Mouse (Mus musculus): ENCODE results near the gene Slc39a11. TPM values are rescaled to one million over a fixed set of nuclear protein-coding genes. Genes with fewer than 3 reads are reported as not detected.

The Slc39a11 gene
- polyA plus RNA-seq, 1 experiment from 2014 or later = 26.2 TPM

DNA sequence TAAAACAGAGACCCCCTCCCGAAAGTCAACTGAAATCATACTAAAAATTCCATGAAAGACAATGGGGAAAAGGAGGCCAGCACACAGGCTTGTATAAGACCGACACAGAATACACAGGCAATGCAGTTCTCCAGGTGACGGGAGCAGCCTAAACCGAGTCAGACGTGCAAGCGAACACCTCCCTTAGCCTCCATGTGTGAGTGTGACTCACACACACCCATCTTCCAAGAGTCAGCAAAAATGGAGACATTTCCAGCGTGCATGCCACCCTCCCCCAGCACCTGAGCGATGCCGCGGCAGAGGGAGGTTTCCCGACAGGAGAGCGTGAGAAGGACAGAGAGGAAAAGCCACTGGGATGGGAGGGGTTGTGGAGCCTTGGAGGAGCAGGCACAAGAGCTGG lies 258.2 kb downstream of the Slc39a11 start:
- H3K36me3 ChIP-seq (ENCODE audit: control insufficient read depth, insufficient read depth, low read length) = no peaks in the 10 kb centered on the region
- ATAC-seq (ENCODE audit: low read depth) = no peak
- H3K4me2 ChIP-seq (ENCODE audit: low read depth, low read length) = no peak overlapping the region
- H3K27ac ChIP-seq (ENCODE audit: low read length) = no peak overlapping the region
- 91% methylated on average over 12 of the region's 12 CpGs for WGBS
- no peaks in the 10 kb centered on the region for H3K4me1 ChIP-seq (replicated peaks; ENCODE audit: control insufficient read depth, insufficient read depth, low read length)
- no peak overlapping the region for H3K4me3 ChIP-seq (ENCODE audit: low read length)
- no peak overlapping the region for H3K9ac ChIP-seq (ENCODE audit: low read length)
- no peaks in the 10 kb centered on the region for H3K9me3 ChIP-seq (ENCODE audit: control insufficient read depth, low read length)
- no peaks in the 10 kb centered on the region for H3K27me3 ChIP-seq (ENCODE audit: control insufficient read depth, insufficient read depth, low read depth, low read length)

GRCm38 (mm10) chr11:113389637-113390036 lies 260.2 kb downstream of the Slc39a11 start:
- Histone ChIP-seq H3K27ac (ENCODE audit: low read length) (no peak overlapping the region), H3K9ac (ENCODE audit: low read length) (no peak overlapping the region), H3K4me3 (ENCODE audit: low read length) (no peak overlapping the region), H3K9me3 (ENCODE audit: control insufficient read depth, low read length) (no peaks in the 10 kb centered on the region), H3K27me3 (ENCODE audit: control insufficient read depth, insufficient read depth, low read depth, low read length) (no peaks in the 10 kb centered on the region), H3K4me1 (replicated peaks; ENCODE audit: control insufficient read depth, insufficient read depth, low read length) (no peaks in the 10 kb centered on the region), H3K4me2 (ENCODE audit: low read depth, low read length) (no peak overlapping the region), H3K36me3 (ENCODE audit: control insufficient read depth, insufficient read depth, low read length) (no peaks in the 10 kb centered on the region)
- ATAC-seq (ENCODE audit: low read depth) = 0 out of 2 replicates have a peak, but pooled peaks have one; percentile 51
- 34% methylated on average over 6 of the region's 6 CpGs for WGBS

DNA sequence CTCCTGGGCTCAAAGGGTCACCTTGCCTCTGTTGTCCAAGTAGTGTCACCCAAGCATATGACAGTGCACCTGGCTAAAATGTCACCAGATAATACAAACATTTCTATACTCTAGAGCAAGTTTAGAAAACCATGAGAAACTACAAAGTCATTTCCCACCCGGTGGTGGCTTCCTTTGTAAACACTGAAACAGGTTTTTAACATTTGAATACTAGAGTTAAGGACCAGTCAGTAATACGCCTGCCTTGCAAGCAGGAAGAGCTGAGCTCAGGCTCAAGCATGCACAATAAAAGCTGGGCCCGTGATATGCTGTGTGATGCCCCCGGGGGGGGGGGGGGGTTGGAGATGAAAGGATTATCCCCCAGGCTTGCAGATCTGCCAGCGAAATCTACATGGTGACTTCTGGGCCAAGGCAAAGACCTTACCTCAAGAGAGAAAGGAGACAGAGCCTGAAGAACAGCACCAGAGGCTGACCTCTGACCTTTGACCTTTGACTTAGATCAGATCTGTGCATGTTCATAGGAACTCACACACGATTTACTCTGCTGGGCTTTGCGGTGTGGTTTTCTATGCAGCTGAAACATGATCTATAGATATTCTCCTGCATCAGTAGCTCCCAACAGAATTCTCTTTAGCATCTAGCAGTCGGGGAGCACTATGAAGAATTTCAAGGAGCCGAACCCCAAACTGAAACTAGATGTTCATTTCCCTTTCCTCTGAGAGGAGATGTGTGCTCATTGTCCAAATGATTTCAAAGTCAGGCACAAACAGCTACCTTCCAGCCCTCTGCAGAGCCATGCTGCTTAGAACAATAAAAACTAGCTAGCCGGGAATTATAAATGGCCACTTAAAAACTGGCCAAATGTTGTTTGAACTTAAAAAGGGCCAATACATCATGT lies 267.0 kb downstream of the Slc39a11 start:
- no peak overlapping the region for H3K27ac ChIP-seq (ENCODE audit: low read length)
- H3K4me3 ChIP-seq (ENCODE audit: low read length) = no peak overlapping the region
- no peak overlapping the region for H3K4me2 ChIP-seq (ENCODE audit: low read depth, low read length)
- H3K9me3 ChIP-seq (ENCODE audit: control insufficient read depth, low read length) = no peaks in the 10 kb centered on the region
- ATAC-seq (ENCODE audit: low read depth) = no peak
- H3K36me3 ChIP-seq (ENCODE audit: control insufficient read depth, insufficient read depth, low read length) = no peaks in the 10 kb centered on the region
- WGBS = 35% methylated on average over 10 of the region's 10 CpGs
- H3K4me1 ChIP-seq (replicated peaks; ENCODE audit: control insufficient read depth, insufficient read depth, low read length) = no peaks in the 10 kb centered on the region
- no peak overlapping the region for H3K9ac ChIP-seq (ENCODE audit: low read length)
- H3K27me3 ChIP-seq (ENCODE audit: control insufficient read depth, insufficient read depth, low read depth, low read length) = no peaks in the 10 kb centered on the region

DNA sequence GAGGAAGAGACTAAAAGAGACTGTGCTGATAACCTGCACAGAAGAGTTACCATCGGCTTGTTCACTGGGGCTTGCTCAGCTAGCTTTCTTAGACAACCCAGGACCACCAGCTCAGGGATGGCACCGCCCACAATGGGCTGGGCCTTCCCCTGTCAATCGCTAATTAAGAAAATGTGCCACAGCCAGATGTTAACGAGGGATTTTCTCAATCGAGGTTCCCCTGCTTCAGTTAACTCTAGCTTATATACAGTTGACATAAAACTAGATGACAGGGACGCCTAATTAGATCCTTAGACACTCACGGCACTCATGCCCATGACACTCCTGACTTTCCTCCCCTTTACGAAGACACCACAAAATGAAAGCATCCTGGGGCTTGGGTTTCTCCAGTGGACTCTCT lies 268.3 kb downstream of the Slc39a11 start:
- 80% methylated on average over 8 of the region's 8 CpGs for WGBS
- no peak for ATAC-seq (ENCODE audit: low read depth)
- Histone ChIP-seq H3K9me3 (ENCODE audit: control insufficient read depth, low read length) (no peaks in the 10 kb centered on the region), H3K4me2 (ENCODE audit: low read depth, low read length) (no peak overlapping the region), H3K27ac (ENCODE audit: low read length) (no peak overlapping the region), H3K4me1 (replicated peaks; ENCODE audit: control insufficient read depth, insufficient read depth, low read length) (no peaks in the 10 kb centered on the region), H3K36me3 (ENCODE audit: control insufficient read depth, insufficient read depth, low read length) (no peaks in the 10 kb centered on the region), H3K4me3 (ENCODE audit: low read length) (no peak overlapping the region), H3K27me3 (ENCODE audit: control insufficient read depth, insufficient read depth, low read depth, low read length) (no peaks in the 10 kb centered on the region), H3K9ac (ENCODE audit: low read length) (no peak overlapping the region)

GRCm38 (mm10) chr11:113378867-113379266 lies 271.0 kb downstream of the Slc39a11 start:
- Histone ChIP-seq H3K4me3 (ENCODE audit: low read length) (no peak overlapping the region), H3K9me3 (ENCODE audit: control insufficient read depth, low read length) (no peaks in the 10 kb centered on the region), H3K9ac (ENCODE audit: low read length) (no peak overlapping the region), H3K27ac (ENCODE audit: low read length) (no peak overlapping the region), H3K27me3 (ENCODE audit: control insufficient read depth, insufficient read depth, low read depth, low read length) (no peaks in the 10 kb centered on the region), H3K4me1 (replicated peaks; ENCODE audit: control insufficient read depth, insufficient read depth, low read length) (no peaks in the 10 kb centered on the region), H3K4me2 (ENCODE audit: low read depth, low read length) (no peak overlapping the region), H3K36me3 (ENCODE audit: control insufficient read depth, insufficient read depth, low read length) (no peaks in the 10 kb centered on the region)
- ATAC-seq (ENCODE audit: low read depth) = no peak
- WGBS = 77% methylated on average over 9 of the region's 9 CpGs

- Histone ChIP-seq H3K9me3 (ENCODE audit: control insufficient read depth, low read length) (no peaks in the 10 kb centered on the region), H3K27me3 (ENCODE audit: control insufficient read depth, insufficient read depth, low read depth, low read length) (no peaks in the 10 kb centered on the region), H3K27ac (ENCODE audit: low read length) (no peak overlapping the region), H3K36me3 (ENCODE audit: control insufficient read depth, insufficient read depth, low read length) (no peaks in the 10 kb centered on the region), H3K4me2 (ENCODE audit: low read depth, low read length) (no peak overlapping the region), H3K4me3 (ENCODE audit: low read length) (no peak overlapping the region), H3K9ac (ENCODE audit: low read length) (no peak overlapping the region), H3K4me1 (replicated peaks; ENCODE audit: control insufficient read depth, insufficient read depth, low read length) (no peaks in the 10 kb centered on the region)
- 76% methylated on average over 9 of the region's 9 CpGs for WGBS
- no peak for ATAC-seq (ENCODE audit: low read depth)
These were observed 273.8 kb downstream of the Slc39a11 start for GRCm38 (mm10) chr11:113376066-113376465.

GRCm38 (mm10) chr11:113373926-113374325 lies 276.0 kb downstream of the Slc39a11 start:
- no peak for ATAC-seq (ENCODE audit: low read depth)
- Histone ChIP-seq H3K9me3 (ENCODE audit: control insufficient read depth, low read length) (no peaks in the 10 kb centered on the region), H3K4me2 (ENCODE audit: low read depth, low read length) (no peak overlapping the region), H3K9ac (ENCODE audit: low read length) (no peak overlapping the region), H3K27me3 (ENCODE audit: control insufficient read depth, insufficient read depth, low read depth, low read length) (no peaks in the 10 kb centered on the region), H3K4me1 (replicated peaks; ENCODE audit: control insufficient read depth, insufficient read depth, low read length) (no peaks in the 10 kb centered on the region), H3K27ac (ENCODE audit: low read length) (no peak overlapping the region), H3K4me3 (ENCODE audit: low read length) (no peak overlapping the region), H3K36me3 (ENCODE audit: control insufficient read depth, insufficient read depth, low read length) (no peaks in the 10 kb centered on the region)
- 89% methylated on average over 10 of the region's 10 CpGs for WGBS

DNA sequence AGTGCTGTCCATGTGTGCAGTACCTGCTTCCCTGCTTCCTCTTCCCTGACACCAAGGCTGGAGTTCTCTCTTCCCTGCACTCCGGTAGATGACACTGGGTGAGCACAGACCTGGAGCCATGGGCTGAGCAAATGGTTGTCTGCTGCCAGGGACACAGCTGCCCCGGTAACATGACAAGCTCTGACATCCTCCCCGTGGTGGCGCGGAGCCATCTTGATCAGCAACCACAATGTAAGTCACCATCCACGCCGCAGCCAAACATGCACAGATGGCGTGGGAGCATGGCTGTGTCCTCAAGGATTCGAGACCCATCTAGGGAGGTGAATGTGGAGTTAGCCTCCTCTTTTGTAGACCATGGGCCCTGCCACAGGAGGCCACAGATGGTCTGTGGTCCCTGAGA lies 276.5 kb downstream of the Slc39a11 start:
- Histone ChIP-seq H3K36me3 (ENCODE audit: control insufficient read depth, insufficient read depth, low read length) (no peaks in the 10 kb centered on the region), H3K27ac (ENCODE audit: low read length) (no peak overlapping the region), H3K4me2 (ENCODE audit: low read depth, low read length) (no peak overlapping the region), H3K9me3 (ENCODE audit: control insufficient read depth, low read length) (no peaks in the 10 kb centered on the region), H3K4me1 (replicated peaks; ENCODE audit: control insufficient read depth, insufficient read depth, low read length) (no peaks in the 10 kb centered on the region), H3K4me3 (ENCODE audit: low read length) (no peak overlapping the region), H3K9ac (ENCODE audit: low read length) (no peak overlapping the region), H3K27me3 (ENCODE audit: control insufficient read depth, insufficient read depth, low read depth, low read length) (no peaks in the 10 kb centered on the region)
- ATAC-seq (ENCODE audit: low read depth) = no peak
- WGBS = 96% methylated on average over 9 of the region's 9 CpGs

- no peak overlapping the region for H3K27ac ChIP-seq (ENCODE audit: low read length)
- 36% methylated on average over 13 of the region's 13 CpGs for WGBS
- no peaks in the 10 kb centered on the region for H3K36me3 ChIP-seq (ENCODE audit: control insufficient read depth, insufficient read depth, low read length)
- no peaks in the 10 kb centered on the region for H3K27me3 ChIP-seq (ENCODE audit: control insufficient read depth, insufficient read depth, low read depth, low read length)
- no peak overlapping the region for H3K9ac ChIP-seq (ENCODE audit: low read length)
- no peak overlapping the region for H3K4me2 ChIP-seq (ENCODE audit: low read depth, low read length)
- H3K4me3 ChIP-seq (ENCODE audit: low read length) = no peak overlapping the region
- peaks cover 4% of the 10 kb centered on the region; the same call in 1 of the 2 replicates for H3K4me1 ChIP-seq (replicated peaks; ENCODE audit: control insufficient read depth, insufficient read depth, low read length)
- no peaks in the 10 kb centered on the region for H3K9me3 ChIP-seq (ENCODE audit: control insufficient read depth, low read length)
- ATAC-seq (ENCODE audit: low read depth) = no peak
These were observed 281.8 kb downstream of the Slc39a11 start for GRCm38 (mm10) chr11:113368046-113368445.

Data from lung, embryonic 16.5 days (tissue).